Mouse (Mus musculus) neural tube, embryonic 12.5 days (tissue): ENCODE results near the gene Rnf220. TPM values are rescaled to one million over a fixed set of nuclear protein-coding genes. Genes with fewer than 3 reads are reported as not detected.

Source experiments
- ATAC-seq: fragments of 200-750 bp; cut with Nextera tagmentation; 2 replicates; pipeline ENCODE4 v1.8.0; 2017; ENCODE audit warnings: low read depth, mild to moderate bottlenecking, moderate TSS enrichment, moderate library complexity; ENCODE audit not compliant: low FRiP score
- H3K27ac ChIP-seq: fragments of 300-500 bp; sonication (generic); 2 replicates; pipeline ENCODE4 v1.5.1; 2016
- H3K27me3 ChIP-seq: fragments of 300-500 bp; sonication (generic); replicated peaks from 2 replicates; pipeline ENCODE4 v1.6.1; 2016; ENCODE audit warnings: mild to moderate bottlenecking
- H3K36me3 ChIP-seq: fragments of 300-500 bp; sonication (generic); 2 replicates; pipeline ENCODE4 v1.6.1; 2016; ENCODE audit warnings: mild to moderate bottlenecking
- H3K4me1 ChIP-seq: fragments of 300-500 bp; sonication (generic); 2 replicates; pipeline ENCODE4 v1.6.1; 2016
- H3K4me2 ChIP-seq: fragments of 300-500 bp; sonication (generic); replicated peaks from 2 replicates; pipeline ENCODE4 v1.6.1; 2016; ENCODE audit warnings: mild to moderate bottlenecking
- H3K4me3 ChIP-seq: fragments of 300-500 bp; sonication (generic); 2 replicates; pipeline ENCODE4 v1.5.1; 2016
- H3K9ac ChIP-seq: fragments of 300-500 bp; sonication (generic); 2 replicates; pipeline ENCODE4 v1.6.1; 2016; ENCODE audit warnings: mild to moderate bottlenecking
- H3K9me3 ChIP-seq: fragments of 300-500 bp; sonication (generic); 2 replicates; pipeline ENCODE4 v1.6.1; 2016; ENCODE audit warnings: mild to moderate bottlenecking
- WGBS: fragments of 180-500 bp; shearing (Covaris S2); methylation state at CpG from one replicate; pipeline ENCODE4 v1.1.7; 2016; 5-methylcytosine and 5-hydroxymethylcytosine counted together
- polyA plus RNA-seq: library from polyadenylated mRNA; unstranded; fragments of >200 nt; fragmentation: Nextera tagmentation; extraction: Ambion mirVana; gene quantifications from 2 replicates; pipeline ENCODE4 v1.2.1, GENCODE M21; 2016

Gene Rnf220
- polyA plus RNA-seq: 107 and 111 TPM in 2 replicates

- peaks cover 79% of the 10 kb centered on the region for H3K27me3 ChIP-seq
- peak within 1 kb of the TSS; percentile 39; the same call in 1 of the 2 replicates for H3K27ac ChIP-seq
- H3K4me1 ChIP-seq: peaks cover 31% of the 10 kb centered on the region
- ATAC-seq: peak; percentile 87
- peak within 1 kb of the TSS; percentile 62 for H3K9ac ChIP-seq
- peak within 1 kb of the TSS; percentile 47 for H3K4me3 ChIP-seq
- no peaks in the 10 kb centered on the region for H3K36me3 ChIP-seq
- peaks cover 3% of the 10 kb centered on the region; the same call in 1 of the 2 replicates for H3K9me3 ChIP-seq
- H3K4me2 ChIP-seq: peak within 1 kb of the TSS; percentile 67
- under 1% methylated on average over 42 of the region's 42 CpGs for WGBS
These were observed at the start of gene Rnf220 for GRCm38 (mm10) chr4:117496482-117497165. Gene Rnf220 (minus strand): TSS chr4:117497052.

GRCm38 (mm10) chr4:117546616-117547015 is 49.8 kb upstream of the Rnf220 start:
- no peak overlapping the region for H3K4me2 ChIP-seq
- H3K36me3 ChIP-seq: no peaks in the 10 kb centered on the region
- 86% methylated on average over 6 of the region's 6 CpGs for WGBS
- H3K9ac ChIP-seq: no peak overlapping the region
- no peak overlapping the region for H3K27ac ChIP-seq
- H3K27me3 ChIP-seq: no peaks in the 10 kb centered on the region
- H3K4me1 ChIP-seq: peaks cover 13% of the 10 kb centered on the region
- H3K4me3 ChIP-seq: no peak overlapping the region
- no peak for ATAC-seq
- no peaks in the 10 kb centered on the region for H3K9me3 ChIP-seq

GRCm38 (mm10) chr4:117545448-117545847 is 48.6 kb upstream of the Rnf220 start:
- no peaks in the 10 kb centered on the region for H3K27me3 ChIP-seq

GRCm38 (mm10) chr4:117540571-117540970 is 43.7 kb upstream of the Rnf220 start:
- peaks cover 13% of the 10 kb centered on the region; the same call in 1 of the 2 replicates for H3K27me3 ChIP-seq
- H3K4me2 ChIP-seq: no peak overlapping the region
- no peak for ATAC-seq

More at GRCm38 (mm10) chr4:117545448-117545847, 48.6 kb upstream of the Rnf220 start:
- 89% methylated on average over 3 of the region's 3 CpGs for WGBS
- Histone ChIP-seq H3K9ac (no peak overlapping the region), H3K36me3 (no peaks in the 10 kb centered on the region), H3K4me1 (peaks cover 1% of the 10 kb centered on the region; the same call in 1 of the 2 replicates), H3K9me3 (no peaks in the 10 kb centered on the region), H3K27ac (no peak overlapping the region), H3K4me3 (no peak overlapping the region), H3K4me2 (no peak overlapping the region)
- ATAC-seq: no peak

GRCm38 (mm10) chr4:117539329-117539980 is 42.6 kb upstream of the Rnf220 start:
- no peak for ATAC-seq
- 64% methylated on average over 8 of the region's 8 CpGs for WGBS
- no peak overlapping the region for H3K9ac ChIP-seq

More at GRCm38 (mm10) chr4:117540571-117540970, 43.7 kb upstream of the Rnf220 start:
- WGBS: 40% methylated on average over 5 of the region's 5 CpGs
- Histone ChIP-seq H3K36me3 (no peaks in the 10 kb centered on the region), H3K9me3 (no peaks in the 10 kb centered on the region), H3K4me3 (no peak overlapping the region), H3K27ac (no peak overlapping the region), H3K4me1 (peaks cover 5% of the 10 kb centered on the region; the same call in 1 of the 2 replicates), H3K9ac (no peak overlapping the region)

GRCm38 (mm10) chr4:117537002-117537401 is 40.1 kb upstream of the Rnf220 start:
- Histone ChIP-seq H3K27me3 (peaks cover 13% of the 10 kb centered on the region; the same call in 1 of the 2 replicates), H3K9ac (no peak overlapping the region), H3K27ac (no peak overlapping the region), H3K36me3 (no peaks in the 10 kb centered on the region), H3K4me3 (no peak overlapping the region), H3K9me3 (no peaks in the 10 kb centered on the region), H3K4me2 (no peak overlapping the region), H3K4me1 (peaks cover 5% of the 10 kb centered on the region; the same call in 1 of the 2 replicates)
- 84% methylated on average over 7 of the region's 7 CpGs for WGBS
- ATAC-seq: no peak

More at GRCm38 (mm10) chr4:117539329-117539980, 42.6 kb upstream of the Rnf220 start:
- Histone ChIP-seq H3K27ac (no peak overlapping the region), H3K27me3 (peaks cover 13% of the 10 kb centered on the region; the same call in 1 of the 2 replicates), H3K4me3 (no peak overlapping the region), H3K4me1 (peaks cover 5% of the 10 kb centered on the region; the same call in 1 of the 2 replicates), H3K4me2 (no peak overlapping the region), H3K36me3 (no peaks in the 10 kb centered on the region), H3K9me3 (no peaks in the 10 kb centered on the region)

- no peak overlapping the region for H3K4me3 ChIP-seq
- H3K4me1 ChIP-seq: peaks cover 5% of the 10 kb centered on the region; the same call in 1 of the 2 replicates
- H3K27ac ChIP-seq: no peak overlapping the region
- WGBS: 55% methylated on average over 9 of the region's 9 CpGs
- H3K27me3 ChIP-seq: peaks cover 16% of the 10 kb centered on the region; the same call in 1 of the 2 replicates
- no peak overlapping the region for H3K9ac ChIP-seq
- H3K36me3 ChIP-seq: no peaks in the 10 kb centered on the region
- no peaks in the 10 kb centered on the region for H3K9me3 ChIP-seq
- H3K4me2 ChIP-seq: no peak overlapping the region
- ATAC-seq: no peak
These were observed 38.8 kb upstream of the Rnf220 start for GRCm38 (mm10) chr4:117535496-117536200.

- Histone ChIP-seq H3K27me3 (peaks cover 28% of the 10 kb centered on the region), H3K27ac (no peak overlapping the region), H3K36me3 (no peaks in the 10 kb centered on the region), H3K4me3 (no peak overlapping the region), H3K9me3 (no peaks in the 10 kb centered on the region), H3K4me1 (0 out of 2 replicates have a peak, but pooled peaks cover 3% of the 10 kb centered on the region), H3K4me2 (no peak overlapping the region), H3K9ac (no peak overlapping the region)
- no peak for ATAC-seq
- 60% methylated on average over 4 of the region's 4 CpGs for WGBS
These were observed 33.0 kb upstream of the Rnf220 start for GRCm38 (mm10) chr4:117529843-117530242.

GRCm38 (mm10) chr4:117527952-117528351 is 31.1 kb upstream of the Rnf220 start:
- Histone ChIP-seq H3K9ac (no peak overlapping the region), H3K4me3 (no peak overlapping the region), H3K36me3 (no peaks in the 10 kb centered on the region), H3K4me2 (no peak overlapping the region), H3K9me3 (no peaks in the 10 kb centered on the region), H3K27ac (no peak overlapping the region), H3K27me3 (peaks cover 38% of the 10 kb centered on the region), H3K4me1 (0 out of 2 replicates have a peak, but pooled peaks cover 3% of the 10 kb centered on the region)
- 26% methylated on average over 1 of the region's 1 CpGs for WGBS
- no peak for ATAC-seq

GRCm38 (mm10) chr4:117527116-117527899 is 30.5 kb upstream of the Rnf220 start:
- ATAC-seq: no peak
- WGBS: 51% methylated on average over 9 of the region's 9 CpGs
- H3K4me2 ChIP-seq: no peak overlapping the region
- H3K4me3 ChIP-seq: no peak overlapping the region
- peaks cover 42% of the 10 kb centered on the region for H3K27me3 ChIP-seq
- H3K36me3 ChIP-seq: no peaks in the 10 kb centered on the region
- no peak overlapping the region for H3K27ac ChIP-seq
- no peak overlapping the region for H3K9ac ChIP-seq
- 0 out of 2 replicates have a peak, but pooled peaks cover 3% of the 10 kb centered on the region for H3K4me1 ChIP-seq
- H3K9me3 ChIP-seq: no peaks in the 10 kb centered on the region

- Histone ChIP-seq H3K9me3 (no peaks in the 10 kb centered on the region), H3K9ac (no peak overlapping the region), H3K27ac (no peak overlapping the region), H3K36me3 (no peaks in the 10 kb centered on the region), H3K27me3 (peaks cover 44% of the 10 kb centered on the region), H3K4me1 (0 out of 2 replicates have a peak, but pooled peaks cover 3% of the 10 kb centered on the region), H3K4me2 (no peak overlapping the region), H3K4me3 (no peak overlapping the region)
- ATAC-seq: no peak
- WGBS: 94% methylated on average over 5 of the region's 5 CpGs
These were observed 29.1 kb upstream of the Rnf220 start for GRCm38 (mm10) chr4:117525990-117526389.
